Mouse (Mus musculus): ENCODE measurements around the gene Dok1.

Gene Dok1

DNA sequence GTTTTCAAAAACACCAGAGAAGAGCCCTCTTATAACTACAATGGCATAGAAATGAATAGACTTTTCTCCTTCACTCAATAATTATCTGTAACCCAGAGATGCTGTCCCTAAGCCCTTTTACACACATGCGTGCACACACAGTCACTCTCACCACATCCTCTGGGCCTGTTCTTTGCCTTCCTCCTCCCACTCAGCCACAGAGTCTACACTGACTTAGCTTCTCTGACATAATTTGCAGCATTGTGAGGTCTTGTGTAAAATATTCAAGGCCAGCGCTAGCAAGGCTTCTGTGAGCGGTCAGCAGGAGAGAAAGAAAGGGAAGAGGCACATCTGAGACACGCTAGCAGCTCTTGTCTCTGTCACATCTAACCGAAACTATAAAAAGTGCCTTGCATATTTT is 19.8 kb downstream of the Dok1 start:
- no peak for DNase-seq

GRCm38 (mm10) chr6:83011756-83012155 is 21.5 kb downstream of the Dok1 start:
- DNase-seq, result no peak

DNA sequence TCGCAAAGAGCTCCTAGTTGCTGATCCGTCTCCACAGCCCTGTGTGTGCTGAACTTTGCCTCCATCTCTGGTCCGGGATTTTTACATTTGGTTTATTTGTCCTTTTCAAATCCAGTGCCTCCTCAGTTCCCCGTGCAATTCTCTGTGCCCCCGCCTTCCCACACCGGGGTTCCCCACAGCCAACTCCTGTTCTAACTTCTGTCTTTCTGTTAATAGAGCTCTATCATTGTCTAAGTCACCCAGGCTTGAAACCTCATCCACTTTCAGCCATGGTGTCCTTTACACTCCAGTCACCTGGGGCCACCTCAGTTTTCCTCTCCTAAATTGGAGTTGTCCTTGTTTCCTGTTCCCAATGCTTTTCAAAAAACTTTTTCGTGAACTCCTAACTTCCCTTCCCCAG is 22.0 kb downstream of the Dok1 start:
- DNase-seq, result no peak

DNA sequence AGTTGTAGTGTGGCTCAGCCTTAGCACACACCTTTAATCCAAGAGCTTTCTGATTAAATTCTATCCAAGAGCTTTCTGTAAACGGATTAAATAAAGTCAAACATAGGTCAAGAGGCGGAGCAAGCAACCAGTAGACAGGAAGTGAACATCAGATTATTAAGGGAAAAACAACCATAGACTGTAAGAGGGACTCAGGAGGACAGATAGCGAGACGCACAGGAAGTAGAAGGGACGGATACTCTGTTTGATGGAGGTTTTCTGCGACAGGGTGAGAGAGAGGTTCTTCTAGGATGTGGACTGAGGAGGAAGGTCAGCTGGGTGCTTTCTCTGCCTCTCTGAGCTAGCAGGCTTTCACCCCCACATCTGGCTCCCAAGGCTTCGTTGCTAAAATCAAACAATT is 23.3 kb downstream of the Dok1 start:
- DNase-seq, result no peak

GRCm38 (mm10) chr6:83008659-83009058 is 24.6 kb downstream of the Dok1 start:
- no peak for DNase-seq

- DNase-seq, result no peak
These were observed 27.2 kb downstream of the Dok1 start for GRCm38 (mm10) chr6:83006114-83006513.

DNA sequence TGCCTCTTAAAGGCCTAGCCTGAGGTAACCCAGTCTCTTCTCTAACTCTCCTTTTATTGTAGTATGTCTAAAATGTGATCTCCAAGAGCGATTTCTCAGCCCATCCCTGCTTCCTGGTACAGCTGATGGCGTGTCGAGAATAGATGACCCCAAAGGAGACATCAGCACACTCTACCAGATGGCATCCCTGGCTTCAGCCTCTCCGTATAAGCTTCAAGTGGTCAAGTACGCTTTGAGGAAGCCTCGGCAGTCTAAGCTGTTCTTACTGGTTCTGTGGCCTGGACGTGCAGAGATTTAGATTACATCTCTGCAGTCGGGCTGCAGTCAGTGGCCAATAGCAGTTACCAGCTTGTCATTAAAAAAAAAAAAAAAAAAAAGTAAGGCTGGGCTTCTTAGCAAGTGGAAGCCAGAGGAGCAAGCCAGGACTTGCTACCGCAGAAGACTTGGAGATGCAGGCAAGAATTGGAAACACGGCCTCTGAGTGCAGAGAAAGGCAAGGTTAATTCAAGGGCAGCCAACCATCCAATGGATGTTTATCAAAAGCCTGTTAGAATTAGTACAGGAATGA is 27.7 kb downstream of the Dok1 start:
- DNase-seq, result no peak

GRCm38 (mm10) chr6:83004872-83005271 is 28.4 kb downstream of the Dok1 start:
- peak; percentile 30 for DNase-seq

DNA sequence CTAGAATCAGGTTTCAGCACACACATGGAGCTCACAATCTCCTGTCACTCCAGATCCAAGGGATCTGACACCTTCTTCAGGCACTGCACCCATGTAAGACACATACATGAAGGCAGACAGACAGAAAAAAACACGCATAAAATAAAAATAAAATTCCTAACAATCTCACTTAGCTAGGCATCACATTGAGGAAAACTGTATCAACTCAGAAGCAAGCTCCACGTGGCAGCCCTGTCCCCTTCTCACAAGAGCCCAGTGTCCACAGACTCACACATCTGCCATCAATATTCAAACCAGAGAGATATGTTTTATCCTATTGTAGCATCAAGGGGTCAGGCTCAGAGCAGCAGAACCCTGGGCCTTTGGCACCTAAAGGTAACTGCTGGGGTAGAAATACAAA is 29.0 kb downstream of the Dok1 start:
- DNase-seq, result no peak

GRCm38 (mm10) chr6:83003850-83004249 is 29.4 kb downstream of the Dok1 start:
- no peak for DNase-seq

- no peak for DNase-seq
These were observed 30.2 kb downstream of the Dok1 start for GRCm38 (mm10) chr6:83003082-83003481.

DNA sequence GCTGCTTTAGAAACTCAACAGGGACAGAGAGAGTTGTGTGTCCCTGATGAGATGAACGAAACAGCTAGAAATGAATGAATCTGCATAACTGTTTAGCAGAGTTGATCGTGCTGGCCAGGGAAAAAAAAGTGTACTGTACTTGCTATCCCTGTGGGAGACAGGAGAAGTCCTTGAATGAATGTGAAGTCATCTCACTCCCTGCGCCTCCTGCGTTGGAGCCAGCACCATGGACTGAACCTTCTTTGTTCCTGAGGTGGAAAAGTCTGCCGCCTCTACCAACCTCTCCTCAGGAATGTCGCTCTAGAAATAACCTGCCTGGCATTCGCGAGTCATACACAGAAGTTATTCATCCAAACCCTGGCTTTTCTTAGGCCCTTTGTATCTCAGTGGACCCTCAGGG is 33.3 kb downstream of the Dok1 start:
- no peak for DNase-seq

GRCm38 (mm10) chr6:82998326-82998725 is 34.9 kb downstream of the Dok1 start:
- no peak for DNase-seq

DNA sequence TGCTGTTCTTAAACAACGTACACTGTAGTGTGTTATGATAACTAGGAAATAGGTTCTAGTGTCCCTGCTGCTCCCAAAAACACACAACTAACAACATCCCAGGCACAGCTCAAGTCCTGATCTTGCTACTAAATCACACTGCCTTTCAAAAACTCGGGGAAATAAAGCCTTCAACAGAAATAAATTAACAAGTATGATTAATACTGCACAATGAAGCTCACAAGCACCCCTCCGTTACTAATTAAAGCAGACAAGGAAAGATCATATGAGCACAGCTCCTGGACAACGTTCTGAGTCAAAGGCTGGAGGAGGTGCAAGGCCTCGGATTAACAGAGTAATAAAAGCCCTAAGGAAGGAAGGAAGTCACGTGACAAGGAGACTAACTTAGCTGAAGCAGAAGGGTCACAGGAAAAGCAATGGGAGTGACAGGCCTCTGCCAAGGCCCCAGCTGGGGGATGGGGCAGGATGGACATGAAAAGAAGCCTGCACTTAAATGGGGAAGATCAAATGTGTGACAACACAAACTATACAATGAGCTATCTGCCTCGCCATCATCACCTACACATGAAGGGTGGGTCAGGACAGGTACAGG is 35.7 kb downstream of the Dok1 start:
- peak; percentile 55 for DNase-seq

DNA sequence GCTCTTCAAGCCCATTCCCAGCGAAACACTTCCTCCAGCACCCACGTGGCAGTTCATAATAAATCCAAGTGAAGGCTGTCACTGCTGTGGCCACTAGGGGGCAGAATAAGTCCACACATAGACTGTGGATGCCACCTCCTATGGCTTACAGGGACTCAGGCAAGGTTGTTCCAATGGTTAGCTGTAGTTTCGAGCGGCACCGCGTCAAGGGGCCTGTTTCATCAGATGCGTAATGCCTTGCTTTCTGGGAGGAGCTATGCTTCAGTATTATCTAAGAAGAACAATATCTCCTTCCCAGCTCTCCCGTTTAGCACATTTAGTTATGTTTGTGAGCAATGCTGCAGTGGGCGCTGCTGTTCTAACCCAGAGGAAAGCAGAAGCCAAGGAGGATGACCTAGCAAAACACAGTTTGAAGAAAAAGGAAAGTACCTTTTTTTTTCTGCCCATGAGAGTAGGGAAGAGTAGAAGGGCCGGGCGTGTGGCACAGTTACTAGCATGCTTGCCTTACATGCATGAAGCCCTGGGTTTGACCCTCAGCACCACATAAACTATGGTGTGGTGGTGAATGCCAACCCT is 36.4 kb downstream of the Dok1 start:
- peak; percentile 92 for DNase-seq

DNA sequence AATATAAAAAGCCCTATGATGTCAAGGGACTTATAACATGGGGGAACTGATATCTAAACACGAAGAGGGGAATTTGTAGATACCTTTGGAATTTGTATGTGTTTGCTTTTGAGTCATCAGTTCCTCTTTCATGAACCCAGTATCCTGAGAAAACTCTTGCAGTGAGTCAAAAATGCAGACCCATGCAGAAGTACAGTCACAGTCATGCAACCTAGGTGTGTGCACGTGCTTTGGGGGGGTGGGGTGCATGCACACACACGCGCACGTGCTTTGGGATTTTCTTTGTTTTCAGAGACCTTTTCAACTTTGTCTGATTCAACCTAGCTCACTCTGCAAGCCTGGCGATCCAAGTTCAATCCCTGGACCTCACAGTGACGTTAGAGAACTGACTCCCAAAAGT is 38.9 kb downstream of the Dok1 start:
- DNase-seq, result no peak

DNA sequence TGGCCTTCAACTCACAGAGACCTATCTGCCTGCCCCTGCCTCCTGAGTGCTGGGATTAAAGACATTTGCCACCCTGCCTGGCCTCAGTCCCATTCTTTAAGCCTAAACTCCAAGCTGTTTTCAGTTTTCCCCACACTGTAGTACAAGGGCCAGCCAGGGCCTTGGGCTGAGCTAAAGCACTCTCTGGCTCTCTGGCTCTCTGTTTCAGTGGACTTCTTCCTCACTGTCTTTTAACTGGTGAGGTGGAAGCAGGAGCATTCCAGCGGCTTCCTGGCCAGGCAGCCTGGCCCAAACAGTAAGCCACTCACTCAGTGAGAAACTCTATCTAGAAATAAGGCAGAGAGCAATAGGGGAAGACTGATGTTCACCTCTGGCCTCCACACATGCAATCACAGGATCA is 39.6 kb downstream of the Dok1 start:
- DNase-seq, result no peak

- DNase-seq, result no peak
These were observed 45.8 kb downstream of the Dok1 start for GRCm38 (mm10) chr6:82987411-82987971.
